Mouse (Mus musculus) liver, adult 2 months (tissue): ENCODE results near the gene Rps12-ps3.

Experiments used
- CTCF ChIP-seq: fragments of 200-500 bp; IDR thresholded peaks from 2 replicates; pipeline ENCODE4 v1.5.1; 2011; ENCODE audit warnings: low read depth, low read length, control low read depth
- POLR2A ChIP-seq: fragments of 200-500 bp; IDR thresholded peaks from 2 replicates; pipeline ENCODE4 v1.6.1; 2011; ENCODE audit warnings: low read length, control low read depth; ENCODE audit not compliant: insufficient read depth; ENCODE audit errors: extremely low read depth

DNA sequence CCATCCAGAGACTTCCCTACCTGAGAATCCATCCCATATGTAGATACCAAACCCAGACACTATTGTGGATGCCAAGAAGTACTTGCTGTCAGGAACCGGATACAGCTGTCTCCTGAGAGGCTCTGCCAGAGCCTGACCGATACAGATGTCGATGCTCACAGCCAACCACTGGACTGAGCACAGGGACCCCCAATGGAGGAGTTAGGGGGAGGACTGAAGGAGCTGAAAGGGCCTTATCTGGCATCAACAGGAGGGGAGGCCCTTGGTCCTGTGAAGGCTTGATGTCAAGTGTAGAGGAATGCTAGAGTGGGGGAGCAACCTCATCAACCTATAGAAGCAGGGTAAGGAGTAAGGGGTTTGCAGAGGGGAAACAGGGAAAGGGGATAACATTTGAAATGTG, 30.7 kb downstream of the Rps12-ps3 start:
- TF ChIP-seq CTCF (no peak), POLR2A (no peak)
